Mouse (Mus musculus) mesoderm, embryonic 11.5 days (tissue): ENCODE results near the gene Mroh2a.

Experiments
- DNase-seq: peaks from one replicate; pipeline ENCODE4 v3.0.0-alpha.2; 2012; ENCODE audit warnings: low read depth, low spot score

Mroh2a gene

GRCm38 (mm10) chr1:88235046-88235893, 8.5 kb downstream of the Mroh2a start:
- no peak for DNase-seq

DNA sequence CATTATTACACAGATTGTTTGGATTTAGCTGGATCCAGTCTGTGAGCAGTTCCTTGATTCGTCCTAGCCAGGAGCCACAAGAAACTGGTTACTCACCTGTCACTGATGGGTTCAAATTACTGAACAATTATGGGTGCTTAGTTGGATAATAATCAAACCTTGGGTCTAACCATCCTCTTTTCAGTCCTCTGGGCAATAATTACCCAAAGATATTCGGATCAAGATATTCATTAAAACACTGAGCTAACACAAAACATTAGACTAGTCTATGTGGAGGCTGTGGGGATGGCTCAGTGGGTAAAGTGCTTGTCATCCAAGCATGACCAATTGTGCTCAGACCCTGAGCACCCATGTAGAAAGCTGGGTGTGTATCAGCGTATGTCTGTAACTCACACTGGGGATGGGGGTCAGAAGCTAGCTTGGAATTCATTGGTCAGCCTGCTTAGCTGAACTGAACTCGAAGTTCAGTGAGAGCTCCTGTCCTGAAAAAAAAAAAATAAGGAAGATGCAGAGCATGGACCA, 9.2 kb downstream of the Mroh2a start:
- DNase-seq: no peak

DNA sequence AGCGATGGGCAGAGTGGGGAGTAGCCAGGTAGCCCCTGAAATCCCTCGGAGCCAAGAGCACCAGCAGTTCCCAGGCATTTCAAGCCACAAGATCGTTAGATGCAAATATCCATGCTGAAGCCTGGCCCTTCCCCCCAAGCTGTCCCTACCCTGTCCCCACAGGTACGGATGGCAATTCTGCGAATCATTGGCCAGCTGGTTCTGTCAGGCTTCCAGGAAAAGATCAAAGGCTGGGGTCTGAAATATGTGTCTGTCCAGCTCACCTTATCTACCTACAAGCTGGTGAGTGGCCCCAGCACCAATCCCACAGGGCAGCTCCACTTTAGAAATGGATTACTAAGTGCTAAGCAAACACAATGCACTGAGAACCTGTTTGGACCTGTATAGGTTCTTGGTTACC, 10.5 kb downstream of the Mroh2a start:
- no peak for DNase-seq

DNA sequence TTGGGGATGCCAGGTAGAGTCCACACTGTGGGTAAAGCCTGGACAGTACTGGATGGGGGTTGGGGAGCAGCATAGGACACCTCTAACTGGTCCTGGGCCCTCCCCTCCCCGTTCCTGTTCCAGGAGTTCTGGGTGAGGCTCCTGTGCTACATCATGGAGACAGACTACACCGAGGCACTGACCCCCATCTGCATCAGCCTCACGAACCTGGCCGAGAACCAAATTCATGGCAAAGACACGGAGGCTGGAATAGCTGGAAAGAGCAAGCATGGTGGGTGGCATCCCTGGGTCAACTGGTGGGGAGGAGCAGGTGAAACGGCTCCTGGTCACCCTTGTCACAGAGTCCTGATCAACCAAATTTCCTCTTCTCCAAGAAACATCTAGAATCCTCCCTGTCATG, 12.0 kb downstream of the Mroh2a start:
- no peak for DNase-seq

GRCm38 (mm10) chr1:88240072-88240471, 13.3 kb downstream of the Mroh2a start:
- no peak for DNase-seq

GRCm38 (mm10) chr1:88240579-88240978, 13.8 kb downstream of the Mroh2a start:
- DNase-seq: no peak

- DNase-seq: no peak
Measured at GRCm38 (mm10) chr1:88243861-88244260, 17.1 kb downstream of the Mroh2a start.

DNA sequence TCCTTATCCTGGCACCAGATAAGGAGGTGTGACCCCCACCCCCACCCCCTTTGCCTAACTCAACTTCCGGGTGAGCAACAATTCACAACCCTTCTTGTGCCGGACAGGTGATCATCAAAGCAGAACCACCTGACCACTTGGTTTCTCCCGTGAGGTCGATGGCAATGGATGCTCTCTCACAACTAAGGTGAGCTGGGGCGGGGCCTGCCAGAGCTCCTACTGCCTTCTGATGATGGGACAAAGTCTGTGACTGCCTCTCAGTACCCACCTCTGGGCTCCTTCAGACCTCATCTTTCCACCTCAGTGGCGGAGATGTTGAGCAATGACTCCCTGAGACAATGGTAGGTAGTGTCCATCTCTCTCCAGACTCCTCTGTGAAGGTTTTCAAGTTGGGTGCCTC, 19.1 kb downstream of the Mroh2a start:
- no peak for DNase-seq

DNA sequence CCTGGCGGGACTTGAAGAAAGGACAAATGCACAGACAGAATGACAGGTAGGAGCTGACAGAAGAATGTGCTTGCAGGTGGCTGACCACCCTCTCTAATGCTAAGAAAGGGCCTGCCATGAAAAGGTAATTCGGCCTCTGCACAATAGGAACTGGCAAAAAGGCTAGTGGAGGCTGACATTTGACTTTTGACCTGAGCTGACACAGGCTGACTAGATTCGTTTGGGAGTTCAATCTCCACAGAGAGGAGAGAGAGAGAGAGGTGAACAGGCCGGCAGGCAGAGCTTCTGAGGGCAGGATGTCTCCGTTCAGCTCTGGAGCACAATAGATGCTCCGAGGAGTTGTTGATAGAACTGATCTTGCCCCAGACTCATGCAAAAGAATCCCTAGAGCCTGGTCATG, 19.6 kb downstream of the Mroh2a start:
- DNase-seq: no peak

GRCm38 (mm10) chr1:88247660-88248059, 20.9 kb downstream of the Mroh2a start:
- no peak for DNase-seq

DNA sequence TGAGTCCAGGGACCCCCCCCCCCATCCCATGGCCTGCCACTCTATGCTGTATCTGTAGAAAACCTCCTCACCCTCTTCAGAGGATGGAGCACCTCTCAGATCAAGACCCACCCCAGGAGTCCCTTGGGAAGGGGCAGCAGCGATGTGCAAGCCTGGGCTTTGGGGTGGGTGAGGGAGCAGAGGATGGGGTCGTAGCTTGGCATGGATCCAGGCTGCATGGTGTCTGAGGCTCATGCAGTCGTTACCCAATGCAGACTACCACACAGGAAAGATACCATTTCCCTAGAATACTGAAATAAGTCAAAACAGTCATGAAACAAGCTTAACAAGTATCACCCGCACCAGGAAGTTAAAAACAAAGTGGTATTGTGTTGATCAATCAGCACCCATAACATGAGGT, 21.9 kb downstream of the Mroh2a start:
- no peak for DNase-seq

DNA sequence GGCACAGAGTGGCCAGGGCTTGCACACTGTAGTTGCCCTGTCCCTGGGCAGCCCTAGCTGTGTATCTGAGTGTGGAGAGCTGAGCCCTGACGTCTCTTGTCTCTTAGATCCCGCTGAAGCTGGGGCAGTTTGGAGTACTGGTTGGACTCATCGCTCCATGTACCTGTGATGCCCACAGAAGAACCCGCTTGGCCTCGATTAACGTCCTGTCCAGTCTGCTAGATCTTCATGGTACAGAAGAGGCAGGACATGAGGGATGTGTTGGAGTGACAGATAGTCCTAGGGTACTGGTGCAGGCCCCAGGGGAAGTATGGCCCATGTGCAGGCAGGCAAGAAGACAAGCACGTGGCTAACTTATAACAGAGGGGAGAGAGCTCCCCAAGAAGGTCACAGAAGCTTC, 22.8 kb downstream of the Mroh2a start:
- no peak for DNase-seq

- DNase-seq: no peak
Measured at GRCm38 (mm10) chr1:88250023-88250422, 23.2 kb downstream of the Mroh2a start.

DNA sequence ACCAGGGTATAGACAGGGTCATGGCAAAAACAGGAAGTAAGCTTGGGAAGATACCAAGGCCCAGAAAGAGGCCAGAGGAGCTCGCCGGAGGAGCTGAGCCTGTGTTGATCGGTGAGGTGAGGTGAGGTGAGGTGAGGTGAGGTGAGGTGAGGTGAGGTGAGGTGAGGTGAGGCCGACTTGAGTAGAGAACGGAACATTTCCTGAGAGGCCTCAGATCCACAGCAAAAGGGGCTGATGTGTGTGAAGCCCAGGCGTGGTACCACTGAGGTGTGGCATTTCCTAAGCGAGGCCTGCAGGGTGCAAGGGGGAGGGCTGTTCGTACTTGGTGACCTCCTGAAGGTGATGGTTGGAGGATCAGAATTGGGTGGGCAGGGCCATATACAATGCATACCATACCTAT, 26.3 kb downstream of the Mroh2a start:
- DNase-seq: no peak

GRCm38 (mm10) chr1:88253540-88253939, 26.8 kb downstream of the Mroh2a start:
- no peak for DNase-seq

DNA sequence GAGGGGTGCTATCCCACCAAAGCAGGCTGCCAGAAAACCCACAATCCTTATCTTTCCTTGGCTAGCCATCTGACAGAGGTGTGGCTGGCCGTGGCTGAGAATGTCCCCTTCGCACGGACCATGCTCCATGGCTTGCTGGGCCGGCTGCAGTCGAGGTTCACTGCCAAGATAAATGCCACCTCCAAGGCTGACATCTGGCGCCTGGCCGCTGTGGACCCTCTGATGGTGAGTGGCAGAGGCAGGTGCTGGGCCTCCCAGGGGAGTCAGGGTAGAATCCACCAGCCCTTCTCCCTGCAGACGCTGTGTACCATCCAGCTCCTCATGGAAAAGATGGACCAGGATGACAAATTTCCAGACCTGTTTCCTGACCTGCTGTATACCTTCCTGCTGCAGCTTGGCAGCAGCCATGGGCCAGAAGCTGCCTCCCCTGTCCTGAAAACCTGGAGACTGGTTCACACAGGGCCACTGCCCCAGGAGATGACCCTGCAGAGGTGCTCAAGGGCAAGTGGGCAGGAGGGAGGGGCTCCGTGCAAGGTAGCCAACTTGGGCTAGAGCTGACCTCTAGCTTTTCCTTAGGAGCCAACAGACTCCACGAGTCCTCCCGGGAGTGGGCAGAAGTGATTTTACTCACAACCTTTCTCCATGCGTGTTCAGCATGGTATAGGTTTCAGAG, 28.1 kb downstream of the Mroh2a start:
- DNase-seq: no peak

GRCm38 (mm10) chr1:88255466-88255857, 28.7 kb downstream of the Mroh2a start:
- DNase-seq: no peak

- DNase-seq: no peak
Measured at GRCm38 (mm10) chr1:88255989-88256754, 29.4 kb downstream of the Mroh2a start.

DNA sequence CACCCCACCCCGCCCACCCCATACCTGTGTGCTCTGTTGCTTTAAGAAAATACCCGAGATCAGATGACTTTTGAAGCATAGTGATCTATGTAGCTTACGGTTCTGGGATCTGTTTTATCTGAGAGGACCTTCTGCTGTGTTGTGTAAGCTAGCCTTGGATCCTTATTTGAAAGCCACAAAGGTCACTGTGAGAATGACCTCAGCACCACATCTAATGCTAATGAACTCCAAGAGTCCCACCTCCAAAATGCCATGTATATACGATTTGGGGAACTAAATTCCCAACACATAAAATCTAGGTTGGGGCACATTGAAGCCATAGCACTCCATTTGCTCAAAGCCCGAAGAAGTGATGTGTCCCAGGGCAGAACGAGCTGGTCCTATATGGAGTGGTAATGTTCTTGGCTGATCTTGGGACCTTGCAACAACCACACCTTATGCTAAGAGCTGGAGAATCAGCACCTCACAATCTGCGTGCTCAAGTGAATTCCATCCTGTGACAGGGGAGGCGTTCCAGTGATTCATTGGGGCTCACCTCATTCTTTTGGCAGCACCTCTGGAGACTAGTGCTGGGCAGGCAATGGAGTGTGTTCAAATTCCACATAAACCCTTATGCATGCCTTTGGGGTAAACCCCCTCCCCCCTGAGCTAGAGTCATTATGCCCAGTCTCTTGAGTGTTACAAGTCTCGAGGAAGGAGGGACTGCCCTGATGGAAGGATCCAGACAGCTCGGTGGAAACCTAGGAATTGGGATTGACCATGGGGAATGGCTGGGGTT, 30.3 kb downstream of the Mroh2a start:
- DNase-seq: no peak

DNA sequence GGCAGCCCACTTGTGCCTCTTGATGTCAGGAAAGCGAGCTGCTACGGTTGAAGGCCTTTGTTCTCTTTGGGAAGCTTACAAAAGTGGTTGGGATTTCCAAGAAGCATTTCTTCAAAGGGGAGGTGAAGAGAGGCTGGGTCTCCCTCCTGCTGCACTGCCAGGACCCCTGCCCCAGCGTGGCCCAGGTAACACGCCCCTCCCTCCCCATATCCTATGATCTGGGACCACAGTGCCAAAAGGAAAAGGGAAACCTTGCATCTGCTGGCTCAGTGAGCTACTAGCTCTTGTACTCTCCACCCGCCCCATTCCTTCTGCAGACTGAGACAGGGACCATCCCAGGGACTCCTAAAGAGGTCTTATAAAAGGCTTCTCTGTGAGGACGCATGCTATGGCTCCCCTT, 30.9 kb downstream of the Mroh2a start:
- no peak for DNase-seq

- DNase-seq: no peak
Measured at GRCm38 (mm10) chr1:88258361-88258760, 31.6 kb downstream of the Mroh2a start.
